Mouse (Mus musculus) neural tube, embryonic 11.5 days (tissue): ENCODE results near the gene Adamtsl1. TPM values are rescaled to one million over a fixed set of nuclear protein-coding genes. Genes with fewer than 3 reads are reported as not detected.

Experiments used
- ATAC-seq: fragments of 200-750 bp; cut with Nextera tagmentation; 2 replicates; pipeline ENCODE4 v1.8.0; 2017; ENCODE audit warnings: moderate number of reproducible peaks, mild to moderate bottlenecking, moderate TSS enrichment, moderate library complexity; ENCODE audit not compliant: insufficient read depth, low FRiP score, low TSS enrichment
- DNase-seq: peaks from one replicate; pipeline ENCODE4 v3.0.0-alpha.2; 2015; ENCODE audit warnings: low spot score
- H3K27ac ChIP-seq: fragments of 300-500 bp; sonication (generic); 2 replicates; pipeline ENCODE4 v1.5.1; 2014; ENCODE audit warnings: low read depth, mild to moderate bottlenecking, low read length
- H3K27me3 ChIP-seq: fragments of 300-500 bp; sonication (generic); 2 replicates; pipeline ENCODE4 v1.6.1; 2014; ENCODE audit warnings: mild to moderate bottlenecking, low read length, mixed read lengths; ENCODE audit not compliant: control insufficient read depth, insufficient read depth
- H3K36me3 ChIP-seq: fragments of 300-500 bp; sonication (generic); 2 replicates; pipeline ENCODE4 v1.6.1; 2014; ENCODE audit warnings: mild to moderate bottlenecking, low read length, moderate library complexity, mixed read lengths; ENCODE audit not compliant: control insufficient read depth, insufficient read depth
- H3K4me1 ChIP-seq: fragments of 300-500 bp; sonication (generic); 2 replicates; pipeline ENCODE4 v1.6.1; 2014; ENCODE audit warnings: low read length, mixed read lengths; ENCODE audit not compliant: control insufficient read depth, insufficient read depth
- H3K4me2 ChIP-seq: fragments of 300-500 bp; sonication (generic); 2 replicates; pipeline ENCODE4 v1.6.1; 2014; ENCODE audit warnings: low read depth, mild to moderate bottlenecking, moderate library complexity
- H3K4me3 ChIP-seq: fragments of 300-500 bp; sonication (generic); 2 replicates; pipeline ENCODE4 v1.5.1; 2014; ENCODE audit warnings: low read depth, low read length
- H3K9ac ChIP-seq: fragments of 300-500 bp; sonication (generic); 2 replicates; pipeline ENCODE4 v1.6.1; 2014; ENCODE audit warnings: mild to moderate bottlenecking, low read length
- H3K9me3 ChIP-seq: fragments of 300-500 bp; sonication (generic); 2 replicates; pipeline ENCODE4 v1.6.1; 2016; ENCODE audit warnings: low read length; ENCODE audit not compliant: control insufficient read depth
- WGBS: fragments of 180-500 bp; shearing (Covaris S2); extraction: QIAGEN DNeasy Blood & Tissue Kit; methylation state at CpG from one replicate; pipeline ENCODE4 v1.1.7; 2014; 5-methylcytosine and 5-hydroxymethylcytosine counted together
- polyA plus RNA-seq: library from polyadenylated mRNA; unstranded; fragments of >200 nt; fragmentation: Nextera tagmentation; extraction: Ambion mirVana; gene quantifications from 2 replicates; pipeline ENCODE4 v1.2.1, GENCODE M21; 2014

Adamtsl1 gene
- polyA plus RNA-seq, 1 experiment from 2014 or later, result 10.7 TPM

GRCm38 (mm10) chr4:85790226-85790625 is 276.3 kb downstream of the Adamtsl1 start:
- WGBS, result 49% methylated on average over 2 of the region's 2 CpGs

GRCm38 (mm10) chr4:85801805-85802204 is 287.8 kb downstream of the Adamtsl1 start:
- Histone ChIP-seq H3K27me3 (no peaks in the 10 kb centered on the region), H3K9me3 (no peaks in the 10 kb centered on the region; the same call in 1 of the 2 replicates), H3K9ac (no peak overlapping the region), H3K27ac (no peak overlapping the region), H3K4me2 (no peak overlapping the region), H3K36me3 (no peaks in the 10 kb centered on the region), H3K4me3 (no peak overlapping the region), H3K4me1 (no peaks in the 10 kb centered on the region)
- WGBS, result 4% methylated on average over 8 of the region's 8 CpGs
- DNase-seq (peak; percentile 88), ATAC-seq (peak; percentile 83)

More at GRCm38 (mm10) chr4:85790226-85790625, 276.3 kb downstream of the Adamtsl1 start:
- DNase-seq (peak; percentile 12), ATAC-seq (no peak)
- Histone ChIP-seq H3K27ac (no peak overlapping the region), H3K4me1 (no peaks in the 10 kb centered on the region), H3K27me3 (no peaks in the 10 kb centered on the region), H3K9me3 (no peaks in the 10 kb centered on the region), H3K36me3 (no peaks in the 10 kb centered on the region), H3K4me3 (no peak overlapping the region), H3K9ac (no peak overlapping the region), H3K4me2 (no peak overlapping the region)

- DNase-seq (no peak), ATAC-seq (no peak)
- Histone ChIP-seq H3K4me1 (no peaks in the 10 kb centered on the region), H3K4me2 (no peak overlapping the region), H3K4me3 (no peak overlapping the region), H3K36me3 (no peaks in the 10 kb centered on the region), H3K9ac (no peak overlapping the region), H3K9me3 (no peaks in the 10 kb centered on the region), H3K27ac (no peak overlapping the region), H3K27me3 (no peaks in the 10 kb centered on the region)
- WGBS, result 77% methylated on average over 3 of the region's 3 CpGs
These were observed 300.4 kb downstream of the Adamtsl1 start for GRCm38 (mm10) chr4:85814418-85814817.

- ATAC-seq, result no peak
- Histone ChIP-seq H3K9ac (no peak overlapping the region), H3K4me3 (no peak overlapping the region), H3K4me1 (no peaks in the 10 kb centered on the region), H3K9me3 (no peaks in the 10 kb centered on the region), H3K4me2 (no peak overlapping the region), H3K27ac (no peak overlapping the region), H3K36me3 (no peaks in the 10 kb centered on the region), H3K27me3 (no peaks in the 10 kb centered on the region)
- no peak for DNase-seq
- 71% methylated on average over 2 of the region's 2 CpGs for WGBS
These were observed 304.5 kb downstream of the Adamtsl1 start for GRCm38 (mm10) chr4:85818504-85818903.

GRCm38 (mm10) chr4:85819169-85819568 is 305.2 kb downstream of the Adamtsl1 start:
- Histone ChIP-seq H3K27ac (no peak overlapping the region), H3K9ac (no peak overlapping the region), H3K36me3 (no peaks in the 10 kb centered on the region), H3K4me2 (no peak overlapping the region), H3K4me3 (no peak overlapping the region), H3K9me3 (no peaks in the 10 kb centered on the region), H3K27me3 (no peaks in the 10 kb centered on the region), H3K4me1 (no peaks in the 10 kb centered on the region)
- ATAC-seq, result no peak
- DNase-seq, result peak; percentile 21
- 86% methylated on average over 1 of the region's 1 CpGs for WGBS

GRCm38 (mm10) chr4:85819921-85820320 is 305.9 kb downstream of the Adamtsl1 start:
- Histone ChIP-seq H3K4me2 (no peak overlapping the region), H3K27ac (no peak overlapping the region), H3K4me1 (no peaks in the 10 kb centered on the region), H3K4me3 (no peak overlapping the region), H3K9ac (no peak overlapping the region), H3K27me3 (no peaks in the 10 kb centered on the region), H3K36me3 (no peaks in the 10 kb centered on the region), H3K9me3 (no peaks in the 10 kb centered on the region)
- ATAC-seq (no peak), DNase-seq (no peak)
- 25% methylated on average over 1 of the region's 1 CpGs for WGBS

DNA sequence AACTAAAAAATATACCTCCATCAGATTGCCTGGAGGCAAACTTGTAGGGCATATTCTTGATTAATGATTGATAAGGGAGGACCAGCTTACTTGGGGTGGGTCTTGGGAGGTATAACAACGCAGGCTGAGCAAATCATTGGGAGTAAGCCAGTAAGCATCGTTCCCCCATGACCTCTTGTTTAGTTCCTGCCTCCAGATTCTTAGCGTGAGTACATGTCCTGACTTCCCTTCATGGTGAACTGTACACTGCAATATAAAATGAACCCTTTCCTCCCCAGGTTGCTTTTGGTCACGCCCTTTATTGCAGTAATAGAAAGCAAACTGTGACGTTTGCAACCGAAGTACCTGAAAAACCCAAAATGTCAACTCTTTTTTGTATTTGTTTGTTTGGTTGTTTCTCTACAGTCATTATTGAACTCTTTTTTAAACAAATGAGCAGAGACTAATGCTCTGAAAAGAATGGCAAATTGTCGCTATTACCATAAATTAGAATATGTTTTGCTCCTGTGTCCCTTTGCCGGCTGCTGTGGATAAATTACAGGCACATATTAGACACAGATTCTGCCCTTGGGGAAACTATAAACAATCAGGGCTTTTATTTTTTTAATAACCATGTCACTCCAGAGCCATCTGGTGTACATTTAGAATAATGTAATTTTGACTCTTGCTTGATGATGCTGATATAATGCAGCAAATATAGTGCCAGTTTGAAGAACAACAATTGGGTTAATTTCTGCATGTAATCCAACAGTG is 310.2 kb downstream of the Adamtsl1 start:
- H3K4me2 ChIP-seq, result no peak overlapping the region
- no peaks in the 10 kb centered on the region for H3K36me3 ChIP-seq
- no peak overlapping the region for H3K27ac ChIP-seq
- ATAC-seq, result peak; percentile 66
- H3K9ac ChIP-seq, result no peak overlapping the region
- H3K4me1 ChIP-seq, result no peaks in the 10 kb centered on the region
- DNase-seq, result peak; percentile 15
- no peaks in the 10 kb centered on the region for H3K9me3 ChIP-seq
- H3K27me3 ChIP-seq, result no peaks in the 10 kb centered on the region
- H3K4me3 ChIP-seq, result no peak overlapping the region
- WGBS, result 67% methylated on average over 8 of the region's 8 CpGs

- Histone ChIP-seq H3K4me1 (no peaks in the 10 kb centered on the region), H3K4me3 (no peak overlapping the region), H3K4me2 (no peak overlapping the region), H3K27me3 (no peaks in the 10 kb centered on the region), H3K9me3 (no peaks in the 10 kb centered on the region), H3K36me3 (no peaks in the 10 kb centered on the region), H3K9ac (no peak overlapping the region), H3K27ac (no peak overlapping the region)
- ATAC-seq (no peak), DNase-seq (no peak)
- WGBS, result 74% methylated on average over 1 of the region's 1 CpGs
These were observed 310.7 kb downstream of the Adamtsl1 start for GRCm38 (mm10) chr4:85824705-85825085.

GRCm38 (mm10) chr4:85837058-85837457 is 323.1 kb downstream of the Adamtsl1 start:
- no peaks in the 10 kb centered on the region for H3K9me3 ChIP-seq
- H3K4me1 ChIP-seq, result no peaks in the 10 kb centered on the region
- H3K9ac ChIP-seq, result no peak overlapping the region
- H3K4me3 ChIP-seq, result no peak overlapping the region
- no peaks in the 10 kb centered on the region for H3K36me3 ChIP-seq
- H3K4me2 ChIP-seq, result no peak overlapping the region
- DNase-seq (no peak), ATAC-seq (no peak)
- no peak overlapping the region for H3K27ac ChIP-seq
- no peaks in the 10 kb centered on the region for H3K27me3 ChIP-seq
